Mouse (Mus musculus): Measurements from ENCODE around the gene Lyrm1. TPM values are rescaled to one million over a fixed set of nuclear protein-coding genes. Genes with fewer than 3 reads are reported as not detected.

Lyrm1 gene
- total RNA-seq, 2 experiments from 2014 or later: 6.8 to 7.4 TPM

DNA sequence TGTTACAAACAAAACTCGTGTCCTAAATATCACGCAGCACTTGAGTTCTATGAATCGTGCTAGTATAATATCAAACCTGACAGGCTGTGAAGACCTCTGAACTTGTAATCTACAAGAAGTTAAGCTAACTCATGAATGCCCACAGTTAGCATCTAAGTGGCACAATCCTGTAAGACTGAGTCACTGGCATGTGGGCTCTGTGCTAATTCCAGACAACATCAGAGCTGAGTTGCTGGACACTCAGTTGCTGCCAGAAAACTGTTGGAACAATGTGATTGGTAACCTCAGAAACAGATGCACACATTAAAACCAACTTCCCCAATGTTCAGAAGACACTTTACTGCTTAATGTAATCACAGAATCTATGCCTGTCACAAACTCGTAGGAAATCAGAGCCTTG lies 7.8 kb upstream of the Lyrm1 start:
- DNase-seq (ENCODE audit: low spot score in 2 of 2): no peak

DNA sequence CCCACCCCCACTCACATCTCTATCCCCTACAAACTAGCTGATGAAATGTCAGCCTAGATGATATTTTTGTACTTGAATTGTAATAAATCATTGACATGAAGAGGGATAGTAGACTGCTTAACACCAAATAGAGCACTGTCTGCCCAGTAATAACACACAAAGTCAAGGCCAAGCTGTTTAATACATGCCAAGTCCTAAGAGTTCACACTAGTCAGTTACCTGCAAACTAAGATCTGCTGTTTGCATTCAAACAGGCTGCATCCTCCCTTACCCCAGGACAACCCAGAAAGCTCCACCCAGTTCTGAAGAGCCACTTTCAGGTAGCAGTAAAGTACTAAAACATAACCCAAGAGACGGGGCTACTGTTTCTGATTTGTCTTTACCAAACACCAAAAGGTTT lies 3.5 kb upstream of the Lyrm1 start:
- DNase-seq (ENCODE audit: low spot score in 2 of 2): no peak

DNA sequence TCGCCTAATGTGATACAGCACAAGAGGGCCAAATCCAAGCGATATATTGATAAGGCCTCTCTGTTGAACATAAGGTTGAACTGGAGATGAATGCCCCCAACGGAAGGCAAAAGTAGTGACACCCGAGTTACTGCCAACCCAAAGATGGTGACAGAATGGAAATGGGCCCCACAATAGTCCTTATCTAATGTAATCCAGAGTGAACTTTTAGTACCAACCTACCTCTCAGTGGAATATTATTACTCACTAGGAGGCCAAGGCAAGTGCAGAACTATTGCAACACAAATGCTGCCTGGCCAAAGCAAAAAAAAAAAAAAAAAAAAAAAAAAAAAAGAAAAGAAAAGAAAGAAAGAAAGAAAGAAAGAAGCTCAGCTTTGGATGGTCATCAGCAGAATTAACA lies 2.9 kb upstream of the Lyrm1 start:
- no peak for DNase-seq (ENCODE audit: low spot score in 2 of 2)

DNA sequence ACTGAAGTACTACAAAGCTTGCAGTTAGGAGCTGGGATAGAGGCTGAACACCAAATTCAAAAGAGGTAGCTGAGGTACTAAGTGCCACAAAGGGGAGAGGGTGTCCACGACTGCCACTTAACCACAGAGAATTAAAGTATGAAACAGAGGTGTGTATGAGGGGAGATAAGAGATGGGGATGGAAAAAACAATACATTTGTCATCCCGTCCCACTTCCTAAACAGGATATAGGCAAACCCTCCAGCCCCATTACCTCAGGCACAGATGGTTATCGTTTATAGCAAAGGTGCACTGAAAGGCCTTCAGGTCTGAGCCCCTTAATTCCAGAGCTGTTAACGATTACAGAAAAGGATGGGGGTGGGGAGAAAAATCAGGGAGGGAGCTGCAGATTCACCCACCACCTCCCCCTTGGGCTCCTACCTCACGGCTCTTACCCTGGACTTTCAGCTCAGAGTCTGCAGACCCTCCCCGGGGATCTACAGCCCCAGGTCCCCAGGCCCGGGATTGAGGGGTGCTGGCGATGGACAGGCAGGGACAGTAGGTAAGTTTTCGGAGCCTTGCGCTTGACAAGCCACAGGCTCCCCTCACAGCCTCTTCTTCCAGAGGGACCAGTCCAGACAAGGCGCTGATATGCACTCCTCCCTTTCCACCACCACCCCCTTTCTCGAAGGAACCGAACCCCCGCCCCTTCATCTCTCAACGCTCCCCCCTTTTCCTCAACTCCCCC lies 680 bp upstream of the Lyrm1 start:
- DNase-seq (ENCODE audit: low spot score in 2 of 2): no peak

- DNase-seq (ENCODE audit: low spot score in 2 of 2): no peak
These were observed 2.0 kb downstream of the Lyrm1 start for GRCm38 (mm10) chr7:119897521-119898109.

DNA sequence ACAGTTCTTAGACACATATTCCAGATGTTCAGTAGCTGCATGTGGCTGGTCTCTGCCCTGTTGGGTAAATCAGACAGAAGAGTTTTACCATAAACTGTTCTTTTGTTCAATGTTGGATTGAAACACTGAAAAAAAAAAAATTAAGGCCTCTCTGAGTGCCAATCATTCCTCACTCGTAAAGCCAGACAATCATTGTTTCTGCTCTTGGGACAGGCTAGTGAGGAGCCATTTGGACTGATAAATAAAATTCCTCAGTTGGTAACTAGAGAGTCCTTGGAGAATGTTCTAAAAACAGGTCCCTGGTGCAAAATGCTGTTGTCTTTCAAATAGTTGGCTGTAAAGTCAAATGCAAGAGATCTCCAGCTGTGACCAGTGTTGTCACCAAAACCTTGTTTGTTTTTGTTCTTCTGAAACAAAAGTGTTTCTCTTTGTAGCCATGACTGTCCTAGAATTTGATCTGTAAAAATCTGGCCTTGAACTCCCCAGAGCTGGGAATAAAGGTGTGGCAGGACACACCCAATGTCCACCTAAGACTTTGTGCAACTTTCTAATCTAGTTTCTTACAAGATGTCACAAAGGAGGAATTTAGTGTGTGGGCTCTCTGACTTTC lies 2.7 kb downstream of the Lyrm1 start:
- no peak for DNase-seq (ENCODE audit: low spot score in 2 of 2)

DNA sequence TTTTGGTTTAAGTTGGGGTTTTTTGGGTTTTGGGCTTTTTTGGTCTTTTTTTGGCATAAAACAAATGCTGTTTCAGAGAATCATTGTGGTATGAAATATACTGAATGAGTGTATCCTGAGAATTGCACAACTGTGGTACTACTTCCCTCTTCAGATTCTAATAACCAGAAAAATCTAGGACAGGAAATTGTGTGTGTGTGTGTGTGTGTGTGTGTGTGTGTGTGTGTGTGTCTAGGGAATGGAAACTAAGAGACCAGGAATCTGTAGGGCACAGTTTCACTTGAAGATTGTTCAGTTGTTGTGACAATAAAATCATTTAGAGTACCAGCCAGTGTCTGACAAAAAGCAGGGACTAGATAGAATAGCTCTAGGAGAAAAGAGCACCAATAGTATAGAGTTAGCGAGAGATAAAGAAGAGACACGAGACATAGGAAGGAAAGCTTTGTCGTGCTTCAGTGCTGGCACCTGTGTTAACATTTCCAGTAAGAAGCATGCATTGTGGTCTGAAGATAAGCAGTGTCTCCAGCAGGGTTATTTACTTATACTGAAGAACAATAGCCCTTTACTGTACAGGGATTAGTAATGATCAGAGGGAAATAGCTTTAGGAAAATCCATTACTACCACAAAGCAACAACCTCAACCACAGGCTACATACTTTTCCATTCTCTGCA lies 3.9 kb downstream of the Lyrm1 start:
- no peak for DNase-seq (ENCODE audit: low spot score in 2 of 2)

- DNase-seq (ENCODE audit: low spot score in 2 of 2): no peak
These were observed 11.0 kb downstream of the Lyrm1 start for GRCm38 (mm10) chr7:119906523-119907215.

GRCm38 (mm10) chr7:119911727-119912126 lies 16.1 kb downstream of the Lyrm1 start:
- no peak for DNase-seq (ENCODE audit: low spot score in 2 of 2)

DNA sequence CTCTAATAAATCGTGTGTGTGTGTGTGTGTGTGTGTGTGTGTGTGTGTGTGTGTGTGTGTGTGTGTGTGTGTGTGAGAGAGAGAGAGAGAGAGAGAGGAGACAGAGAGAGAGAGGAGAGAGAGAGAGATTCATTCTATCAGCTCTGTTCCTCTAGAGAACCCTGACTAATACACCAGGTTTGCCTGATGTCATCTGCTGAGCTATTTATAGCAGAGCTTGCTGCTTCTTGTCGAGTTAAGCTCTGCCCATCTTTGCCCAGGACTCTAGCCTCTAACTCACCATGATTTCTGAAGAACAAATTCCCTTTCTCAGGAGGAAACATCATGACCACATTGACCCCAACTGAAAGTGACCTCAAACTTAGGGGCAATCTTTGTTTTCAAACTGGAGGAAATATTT lies 24.8 kb downstream of the Lyrm1 start:
- DNase-seq (ENCODE audit: low spot score in 2 of 2): no peak

DNA sequence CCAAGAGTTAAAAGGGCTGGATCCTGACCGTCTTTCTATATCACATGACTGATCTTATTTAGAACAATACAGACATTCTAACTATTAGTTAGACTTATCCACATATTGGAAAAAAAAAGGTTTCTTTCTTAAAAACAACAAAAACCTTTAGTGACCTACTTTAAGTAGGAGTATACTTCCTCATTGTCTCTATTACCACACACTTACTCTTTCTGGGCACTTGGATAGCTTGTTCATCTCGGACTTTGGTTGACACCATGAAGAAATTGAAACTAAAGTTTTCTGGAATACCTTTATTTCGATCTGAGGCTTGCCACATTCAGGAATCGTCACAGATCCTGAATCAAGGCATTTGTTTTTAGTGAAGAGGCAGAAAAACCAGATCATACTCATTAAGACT lies 25.4 kb downstream of the Lyrm1 start:
- DNase-seq (ENCODE audit: low spot score in 2 of 2): no peak

- DNase-seq (ENCODE audit: low spot score in 2 of 2): no peak
These were observed 33.3 kb downstream of the Lyrm1 start for GRCm38 (mm10) chr7:119928783-119929440.

DNA sequence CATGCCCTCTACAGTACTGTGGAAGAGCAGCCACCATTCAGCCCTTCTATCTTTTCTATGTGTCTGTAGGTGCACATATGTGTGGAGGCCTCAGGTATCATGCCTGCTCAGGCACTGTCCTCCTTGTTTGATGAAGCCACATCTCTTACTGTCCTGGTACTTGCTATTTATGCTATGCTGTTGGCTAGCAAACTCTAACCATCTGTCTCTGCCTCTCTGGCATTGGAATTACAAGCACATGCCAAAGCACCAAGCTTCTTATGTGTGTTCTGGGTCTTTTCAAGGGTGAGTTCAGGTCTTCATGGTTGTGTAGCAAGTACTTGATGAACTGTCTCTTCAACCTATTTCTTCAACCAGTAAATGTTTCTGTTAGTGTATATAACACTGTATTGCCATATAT lies 40.7 kb downstream of the Lyrm1 start:
- no peak for DNase-seq (ENCODE audit: low spot score in 2 of 2)

GRCm38 (mm10) chr7:119937036-119937435 lies 41.4 kb downstream of the Lyrm1 start:
- DNase-seq (ENCODE audit: low spot score in 2 of 2): no peak

DNA sequence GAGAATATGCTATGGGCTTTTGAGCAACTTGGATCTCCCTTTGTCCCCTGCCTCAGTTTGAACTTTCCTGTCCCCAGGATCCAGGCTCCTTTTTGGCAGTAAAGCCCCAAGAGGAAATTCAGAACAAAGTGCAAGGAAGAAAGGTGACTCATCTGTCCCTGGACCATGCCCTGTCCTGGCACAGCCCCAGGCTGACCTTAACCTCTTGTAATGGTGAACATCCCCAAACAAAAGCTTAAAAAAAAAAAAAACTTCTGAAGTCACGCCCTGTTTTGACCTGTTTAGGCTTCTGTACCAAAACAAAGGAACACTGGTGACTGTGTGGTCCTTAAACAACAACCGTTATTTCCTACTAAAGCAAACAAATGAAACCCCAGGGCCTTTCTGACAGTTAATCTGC lies 45.9 kb downstream of the Lyrm1 start:
- no peak for DNase-seq (ENCODE audit: low spot score in 2 of 2)

DNA sequence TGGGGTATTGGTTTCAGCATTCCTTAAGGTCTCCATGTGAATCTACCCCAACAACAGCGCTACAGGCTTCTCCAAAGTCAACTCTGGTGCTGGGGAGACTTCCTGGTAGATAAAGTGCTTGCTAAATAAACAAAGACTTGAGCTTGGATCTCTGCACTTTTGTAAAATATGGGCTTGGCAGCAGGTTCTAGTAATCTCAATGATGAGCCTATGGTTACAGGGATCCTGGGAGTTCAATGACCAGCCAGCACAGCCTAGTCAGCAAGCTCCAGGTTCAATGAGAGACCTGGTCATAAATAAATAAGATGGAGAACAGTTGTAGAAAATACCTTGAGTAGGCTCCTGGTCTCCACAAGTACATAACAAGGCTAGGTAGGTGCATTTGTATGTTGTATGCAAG lies 58.4 kb downstream of the Lyrm1 start:
- DNase-seq (ENCODE audit: low spot score in 2 of 2): no peak

DNA sequence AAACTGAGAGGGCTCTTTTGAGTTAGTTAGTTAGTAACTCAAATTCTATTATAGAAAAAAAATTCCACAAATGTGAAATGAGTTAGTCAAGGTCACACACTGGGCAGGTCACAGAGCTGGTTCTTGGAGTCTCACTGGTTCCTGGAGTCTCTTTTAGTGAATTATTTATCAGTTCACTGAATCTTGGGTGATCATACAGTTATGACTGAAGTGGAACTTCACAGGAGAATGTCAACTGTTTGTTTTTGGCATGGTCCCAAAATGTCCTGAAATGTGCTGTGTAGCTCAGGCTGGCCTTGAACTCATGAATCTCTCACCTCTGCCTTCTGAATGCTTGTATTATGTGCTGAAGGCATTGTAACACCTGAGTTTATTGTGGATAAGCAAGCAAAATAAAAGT lies 61.8 kb downstream of the Lyrm1 start:
- DNase-seq (ENCODE audit: low spot score in 2 of 2): no peak

- no peak for DNase-seq (ENCODE audit: low spot score in 2 of 2)
These were observed 63.4 kb downstream of the Lyrm1 start for GRCm38 (mm10) chr7:119959091-119959490.

GRCm38 (mm10) chr7:119959491-119959890 lies 63.8 kb downstream of the Lyrm1 start:
- no peak for DNase-seq (ENCODE audit: low spot score in 2 of 2)

DNA sequence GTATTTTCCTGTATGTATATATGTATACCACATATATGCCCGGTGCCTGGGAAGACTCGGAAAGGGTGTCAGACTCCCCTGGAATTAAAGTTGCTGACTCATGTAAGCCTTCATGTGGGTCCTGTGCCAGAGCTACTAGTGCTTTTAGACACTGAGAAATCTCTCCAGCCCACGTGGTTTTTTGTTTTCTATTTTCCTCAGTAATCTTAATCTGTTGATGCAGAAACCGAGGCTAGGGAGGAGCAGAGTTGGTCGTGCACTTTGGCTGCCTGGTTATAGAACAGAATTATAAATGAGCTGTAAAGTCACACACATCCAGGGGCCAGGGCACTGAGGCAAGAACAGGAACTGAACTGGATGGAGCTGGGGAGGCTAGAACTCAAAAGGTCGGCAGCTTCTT lies 64.3 kb downstream of the Lyrm1 start:
- no peak for DNase-seq (ENCODE audit: low spot score in 2 of 2)

- DNase-seq (ENCODE audit: low spot score in 2 of 2): no peak
These were observed 64.9 kb downstream of the Lyrm1 start for GRCm38 (mm10) chr7:119960546-119960945.

All from gastrocnemius, postnatal 4 days (tissue).